Mouse (Mus musculus) mouse trophoblast stem cell (cell line): ENCODE data around the gene Kbtbd4.

Source experiments
- in situ Hi-C, 2 experiments: fragments of 300-500 bp; cut with MseI, MboI; formaldehyde crosslinking; loops; 2 replicates in 1 of 2; 3 replicates in 1 of 2; pipeline ENCODE4 v1.15.1; 2025

Gene Kbtbd4

DNA sequence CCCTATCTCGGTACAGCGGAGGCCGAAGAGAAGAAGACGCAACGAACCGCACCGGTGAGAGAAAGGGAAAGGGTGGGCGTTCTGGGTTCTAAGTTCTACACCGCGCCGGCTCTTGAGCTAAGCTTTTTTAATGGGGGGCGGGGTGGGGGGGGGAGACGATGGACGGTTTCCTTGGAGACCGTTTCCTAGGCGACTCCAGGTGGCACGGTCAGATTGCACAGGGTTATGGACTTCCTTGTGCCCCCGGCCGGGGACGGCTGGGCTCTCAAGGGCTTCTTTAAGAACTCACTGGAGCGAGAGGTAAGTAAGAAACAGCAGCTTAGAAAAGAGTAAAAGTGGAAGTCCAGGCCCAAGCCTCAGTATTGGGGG, 300 bp downstream of the Kbtbd4 start:
- in situ Hi-C loops = no loop called here

DNA sequence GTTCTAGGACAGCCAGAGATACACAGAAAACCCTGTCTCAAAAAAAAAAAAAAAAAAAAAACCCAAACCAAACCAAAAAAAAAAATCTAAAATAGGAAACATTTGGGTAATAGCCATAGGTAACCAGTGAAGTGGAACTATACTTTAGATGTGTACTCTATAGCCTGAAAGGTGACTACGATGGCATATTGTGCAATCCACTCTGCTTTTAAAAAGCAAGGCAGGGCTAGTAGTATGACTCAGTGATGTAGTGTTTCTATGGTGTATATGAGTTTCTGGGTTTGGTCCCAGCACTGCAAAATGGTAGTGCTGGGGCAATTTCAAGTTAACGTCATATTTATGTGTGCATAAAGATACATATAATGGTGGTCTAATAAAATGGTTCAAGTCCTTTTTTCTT, 2.2 kb downstream of the Kbtbd4 start:
- in situ Hi-C loops = no loop called here

DNA sequence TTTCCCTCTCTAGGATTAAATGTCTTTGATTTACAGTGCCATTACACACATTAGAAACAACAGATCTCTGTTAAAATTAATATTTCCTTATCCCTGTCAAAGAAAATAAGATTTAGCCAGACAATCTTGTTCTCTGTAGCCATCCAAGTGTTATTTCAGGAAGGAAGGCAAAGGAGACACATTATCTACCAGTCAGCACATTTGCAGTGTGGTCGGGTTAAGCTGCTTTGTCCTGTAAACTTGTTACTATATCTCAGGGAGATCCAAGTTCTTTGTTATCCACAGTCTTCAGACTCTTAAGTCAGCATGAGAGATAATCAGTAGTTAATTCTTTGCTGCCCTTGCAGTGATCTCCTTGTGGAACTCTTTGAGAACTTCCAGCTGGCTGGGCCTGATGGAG, 6.3 kb downstream of the Kbtbd4 start:
- in situ Hi-C loops = no loop called here

DNA sequence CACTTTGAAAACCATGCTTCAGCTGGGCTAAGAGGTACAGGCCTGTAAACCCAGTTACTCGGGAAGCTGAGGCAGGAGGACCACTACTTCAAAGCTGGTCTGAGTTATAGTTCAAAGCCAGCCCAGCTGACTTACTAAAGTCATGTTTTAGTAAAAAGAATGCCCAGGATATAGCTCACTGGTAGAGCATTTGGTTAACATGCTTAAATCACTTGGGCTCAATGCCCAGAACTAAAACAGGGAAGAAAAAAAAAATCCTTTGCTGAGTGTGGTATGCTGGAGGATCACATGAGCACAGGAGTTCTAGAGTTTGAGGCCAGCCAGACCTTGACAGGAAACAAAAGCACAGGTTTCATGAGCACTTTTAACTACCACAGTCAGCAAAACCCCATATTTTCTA, 7.1 kb downstream of the Kbtbd4 start:
- in situ Hi-C loops = no loop called here

DNA sequence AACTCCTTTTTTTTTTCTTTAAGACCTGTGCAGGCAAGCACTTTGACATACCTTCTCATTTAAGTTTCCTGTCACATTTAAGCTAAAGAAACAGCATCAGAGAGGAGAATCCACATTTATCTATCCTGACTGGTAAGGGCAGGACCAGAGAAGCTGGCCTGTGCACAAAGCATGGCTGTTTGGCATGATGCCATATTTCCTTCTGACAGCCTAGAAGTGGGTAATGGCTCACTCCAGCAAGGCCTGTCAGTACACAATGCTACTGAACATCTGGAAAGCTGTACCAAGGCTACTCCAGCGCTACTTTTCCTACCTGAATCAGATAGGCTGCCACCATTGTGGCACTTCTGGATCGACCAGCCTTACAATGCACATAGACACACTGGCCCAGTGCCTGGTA, 9.1 kb downstream of the Kbtbd4 start:
- in situ Hi-C loops = no loop called here

DNA sequence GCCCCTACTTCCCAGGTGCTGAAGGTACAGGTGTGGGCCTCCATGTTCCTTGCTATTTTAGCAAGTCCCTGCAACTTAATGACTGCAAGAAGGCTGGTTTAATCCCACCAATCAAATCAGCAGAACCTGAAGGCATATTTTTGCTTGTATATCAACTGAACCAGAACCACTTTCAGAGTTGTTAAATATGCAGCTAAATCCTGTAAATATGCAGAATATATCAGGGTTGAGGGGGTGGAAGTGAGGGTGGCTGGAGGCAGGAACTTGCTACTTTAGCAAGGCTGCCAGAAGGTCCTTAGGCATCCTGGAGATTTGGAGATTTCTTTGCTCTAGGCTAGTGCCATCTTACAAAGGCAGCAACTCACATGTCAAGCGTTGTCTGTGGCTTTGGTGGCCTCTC, 11.0 kb downstream of the Kbtbd4 start:
- in situ Hi-C loops = no loop called here

DNA sequence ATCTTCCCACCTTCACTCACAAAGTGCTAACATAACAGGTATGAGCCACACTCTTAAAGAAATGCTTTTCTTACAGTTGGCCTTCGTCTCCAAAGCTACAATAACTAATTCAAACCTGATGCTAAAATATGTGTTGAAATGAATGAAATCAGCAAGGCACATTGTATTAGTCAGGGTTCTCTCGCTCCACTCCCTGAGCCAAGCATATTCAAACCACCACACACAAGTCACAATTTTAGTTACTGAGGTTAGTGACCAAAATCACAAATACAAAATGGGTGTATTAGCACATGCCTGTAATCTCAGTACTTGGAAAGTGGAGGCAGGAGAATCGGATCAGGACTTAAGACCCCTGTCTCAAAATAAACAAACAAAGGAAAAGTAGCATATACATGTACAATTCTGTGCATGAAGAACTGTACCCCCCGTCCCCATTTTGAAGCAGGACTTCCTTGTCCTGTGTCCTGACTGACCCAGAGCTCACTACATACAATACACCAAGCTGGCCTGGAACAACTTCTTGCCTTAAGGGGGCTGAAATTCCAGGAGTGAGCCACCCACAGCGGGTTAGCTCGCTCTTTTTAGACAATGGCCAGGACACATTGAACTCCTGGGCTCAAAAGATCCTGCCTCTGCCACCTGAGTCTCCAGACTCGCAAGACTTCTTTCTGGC, 12.2 kb downstream of the Kbtbd4 start:
- in situ Hi-C loops = no loop called here

DNA sequence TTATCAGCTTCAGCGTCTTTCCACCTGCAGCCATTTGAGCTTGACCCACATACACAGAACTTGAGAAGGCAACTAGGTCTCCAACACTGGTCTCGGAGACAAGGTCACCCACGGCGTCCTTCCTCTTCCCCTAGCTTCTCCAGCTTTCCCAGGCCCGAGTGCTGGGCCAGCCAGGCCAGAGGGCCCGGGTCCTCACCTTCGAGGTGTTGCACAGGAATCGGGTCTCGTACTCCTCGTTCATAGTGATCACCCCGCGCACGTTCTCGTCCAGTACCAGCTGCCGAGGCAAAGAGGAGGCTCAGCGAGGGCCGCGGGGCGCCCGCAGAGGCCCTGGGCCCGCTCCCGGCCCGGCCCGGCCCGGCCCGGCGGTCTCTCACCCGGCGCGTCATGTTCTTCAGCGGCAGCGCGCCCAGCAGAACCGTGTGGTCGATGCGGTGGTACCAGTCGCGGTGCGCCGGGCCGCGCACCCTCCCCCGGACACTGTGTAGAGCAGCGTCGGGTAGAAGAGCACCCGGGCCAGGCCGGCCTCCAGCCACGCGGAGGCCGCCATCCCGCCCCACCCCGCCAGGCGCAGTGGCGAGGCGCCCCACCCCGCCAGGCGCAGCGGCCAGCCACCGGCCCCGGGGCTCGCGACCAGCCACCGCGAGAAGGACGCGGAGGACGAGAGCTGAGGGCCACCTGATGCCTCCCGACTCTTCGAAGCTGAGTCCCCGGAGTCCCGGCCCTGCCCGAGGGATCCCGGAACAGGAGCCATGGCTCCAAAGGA, 12.9 kb downstream of the Kbtbd4 start:
- in situ Hi-C loops = no loop called here

DNA sequence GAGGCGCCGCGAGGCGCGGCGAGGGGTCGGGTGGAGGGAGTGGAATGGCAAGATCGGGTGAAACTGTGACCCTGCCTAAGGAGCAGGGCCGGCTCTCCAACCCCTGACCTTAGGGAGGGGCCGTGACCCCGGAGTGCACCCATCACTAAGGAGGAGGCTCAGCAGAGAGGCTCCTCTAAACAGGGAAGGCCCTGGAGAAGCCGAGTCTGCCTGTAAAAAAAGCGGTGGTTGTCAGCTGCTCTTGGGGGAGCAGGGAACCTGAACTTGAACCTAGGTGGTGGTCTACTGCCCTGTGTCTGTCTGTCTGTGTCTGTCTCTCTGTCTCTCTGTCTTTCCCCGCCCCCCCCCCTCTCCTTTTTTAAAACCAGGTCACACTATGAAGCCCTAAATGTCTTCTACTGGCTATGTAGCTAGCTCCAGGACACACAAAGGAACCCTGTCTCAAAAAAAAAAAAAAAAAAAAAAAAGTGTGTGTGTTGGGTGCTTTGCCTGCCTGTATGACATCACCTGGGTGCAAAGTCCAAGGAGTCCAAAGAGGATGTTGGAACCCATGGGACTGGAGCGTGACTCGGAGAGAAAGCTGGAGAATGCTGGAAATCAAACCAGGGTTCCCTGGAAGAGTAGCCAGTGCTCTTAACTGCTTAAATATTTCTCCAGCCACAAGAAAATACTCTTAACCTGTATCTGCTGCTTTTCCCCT, 13.6 kb downstream of the Kbtbd4 start:
- in situ Hi-C loops = no loop called here

DNA sequence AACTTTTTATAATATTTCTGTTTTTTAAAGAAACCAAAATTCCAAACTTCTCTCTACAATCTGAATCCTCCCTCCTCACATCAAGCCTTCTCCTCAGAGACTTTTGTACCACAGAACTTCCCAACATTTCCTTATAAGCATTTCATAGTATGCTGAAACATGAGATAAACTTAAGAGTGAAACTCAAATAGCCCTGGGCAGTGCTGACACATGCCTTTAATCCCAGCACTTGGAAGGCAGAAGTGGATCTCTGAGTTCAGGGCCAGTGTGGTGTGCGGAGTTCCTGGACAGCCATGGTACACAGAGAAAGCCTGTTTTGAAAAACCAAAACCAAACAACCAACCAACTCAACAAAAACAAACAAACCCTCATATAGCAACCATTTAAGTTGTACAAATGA, 16.6 kb downstream of the Kbtbd4 start:
- in situ Hi-C loops = no loop called here

DNA sequence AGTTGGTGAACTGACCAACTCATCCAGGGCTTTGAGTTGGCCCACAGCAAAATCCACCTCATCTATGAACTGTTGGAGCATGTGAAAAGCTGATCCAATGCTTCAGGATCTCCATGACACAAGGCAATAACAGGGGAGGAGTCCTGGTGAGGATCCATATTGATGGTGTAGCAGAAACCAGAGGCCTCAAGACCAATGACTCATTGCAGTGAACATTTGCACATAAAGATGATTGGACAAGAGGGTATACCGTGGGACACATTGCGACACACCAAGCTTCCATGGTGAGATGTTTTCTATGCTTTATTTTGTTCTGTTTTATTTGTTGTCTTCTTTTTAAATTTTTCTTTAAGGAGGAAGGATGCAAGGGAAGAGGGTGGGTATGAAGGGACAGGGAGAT, 18.1 kb downstream of the Kbtbd4 start:
- in situ Hi-C loops = no loop called here

DNA sequence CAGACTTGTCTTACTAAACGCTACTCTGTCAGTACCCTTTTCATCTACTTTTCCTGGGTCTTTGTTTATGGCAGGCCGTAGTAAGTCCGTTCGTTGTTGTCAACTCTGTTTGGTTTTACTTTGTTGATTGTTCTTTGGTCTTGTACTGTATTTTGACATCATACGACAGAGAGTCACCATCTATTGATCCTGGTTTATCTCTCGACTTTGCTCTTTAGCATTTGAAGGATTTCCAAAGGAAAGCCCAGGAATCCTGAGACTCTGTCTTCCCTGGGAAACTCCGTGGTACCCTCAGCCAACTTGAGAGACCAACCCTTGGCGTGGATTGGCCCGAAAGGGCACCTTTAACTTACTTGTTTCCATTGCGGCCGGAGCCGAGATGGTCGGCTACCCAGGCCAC, 24.0 kb downstream of the Kbtbd4 start:
- in situ Hi-C loops = no loop called here

DNA sequence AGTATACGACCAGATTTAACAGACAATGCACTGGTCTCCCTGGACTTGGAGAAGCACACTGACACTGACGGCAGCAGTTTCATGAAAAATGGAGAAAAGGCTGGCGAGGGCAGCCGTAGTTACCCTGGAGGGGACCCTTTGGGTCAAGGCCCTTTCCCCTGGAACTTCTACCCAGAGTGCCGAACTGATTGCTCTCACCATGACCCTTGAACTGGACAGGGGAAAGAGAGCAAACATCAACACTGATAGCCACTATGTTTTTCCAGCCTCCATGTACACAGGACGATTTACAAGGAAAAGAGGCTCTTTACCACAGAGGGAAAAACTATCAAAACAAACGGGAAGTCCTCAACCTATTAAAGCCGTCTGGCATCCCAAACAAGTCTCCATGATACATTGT, 27.3 kb downstream of the Kbtbd4 start:
- in situ Hi-C loops = no loop called here

DNA sequence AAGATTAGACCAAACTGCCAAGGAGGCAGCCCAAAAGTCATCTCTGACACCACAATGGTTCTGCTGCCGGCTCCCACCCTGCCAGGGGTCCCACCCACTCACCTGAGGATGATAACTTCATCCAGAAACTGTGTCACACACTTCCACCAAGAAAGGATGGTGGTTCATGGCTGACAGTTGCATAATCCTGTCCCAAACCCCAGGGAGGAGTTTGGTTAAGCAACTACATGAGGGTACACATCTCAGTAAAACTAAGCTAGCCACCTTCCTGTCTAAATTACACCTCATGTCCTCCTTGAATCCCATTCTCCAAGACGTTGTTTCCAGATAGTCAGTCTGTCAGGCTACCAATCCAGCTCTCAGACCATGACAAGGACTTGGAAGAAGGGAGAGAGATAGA, 27.7 kb downstream of the Kbtbd4 start:
- in situ Hi-C loops = no loop called here

DNA sequence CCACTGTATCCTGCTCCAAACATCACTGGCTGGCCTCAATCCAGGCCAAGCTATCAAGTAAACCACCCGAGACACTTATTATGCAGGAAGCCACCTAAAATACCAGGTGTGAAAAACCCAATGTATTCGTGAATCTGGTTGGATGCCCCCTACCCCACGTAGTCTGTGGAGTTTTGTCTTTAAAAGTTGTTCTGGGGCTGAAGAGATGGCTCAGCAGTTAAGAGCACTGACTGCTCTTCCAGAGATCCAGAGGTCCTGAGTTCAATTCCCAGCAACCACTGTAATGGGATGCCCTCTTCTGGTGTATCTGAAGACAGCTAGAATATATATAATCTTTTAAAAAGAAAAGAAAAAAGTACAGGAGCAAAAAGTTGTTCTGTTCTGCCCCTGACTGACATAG, 33.8 kb downstream of the Kbtbd4 start:
- in situ Hi-C loops = no loop called here

DNA sequence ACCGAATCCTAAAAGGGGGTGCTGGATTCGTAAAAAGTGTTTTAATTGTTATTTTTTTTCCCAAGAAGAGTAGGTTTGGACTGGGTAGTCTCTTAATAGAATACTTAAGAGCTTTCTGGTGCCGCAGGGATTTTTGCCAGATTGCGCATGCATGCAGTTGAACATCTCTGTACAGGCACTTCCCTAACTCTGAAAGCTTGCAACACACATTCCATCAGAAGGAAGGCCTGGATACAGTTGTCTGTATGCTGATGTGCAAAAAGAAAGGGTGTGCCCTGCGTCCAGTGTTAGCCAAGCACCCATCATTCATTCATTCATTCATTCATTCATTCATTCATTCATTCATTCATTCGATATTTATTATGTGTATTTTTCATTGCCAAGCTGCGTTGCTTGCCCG, 35.2 kb downstream of the Kbtbd4 start:
- in situ Hi-C loops = no loop called here

DNA sequence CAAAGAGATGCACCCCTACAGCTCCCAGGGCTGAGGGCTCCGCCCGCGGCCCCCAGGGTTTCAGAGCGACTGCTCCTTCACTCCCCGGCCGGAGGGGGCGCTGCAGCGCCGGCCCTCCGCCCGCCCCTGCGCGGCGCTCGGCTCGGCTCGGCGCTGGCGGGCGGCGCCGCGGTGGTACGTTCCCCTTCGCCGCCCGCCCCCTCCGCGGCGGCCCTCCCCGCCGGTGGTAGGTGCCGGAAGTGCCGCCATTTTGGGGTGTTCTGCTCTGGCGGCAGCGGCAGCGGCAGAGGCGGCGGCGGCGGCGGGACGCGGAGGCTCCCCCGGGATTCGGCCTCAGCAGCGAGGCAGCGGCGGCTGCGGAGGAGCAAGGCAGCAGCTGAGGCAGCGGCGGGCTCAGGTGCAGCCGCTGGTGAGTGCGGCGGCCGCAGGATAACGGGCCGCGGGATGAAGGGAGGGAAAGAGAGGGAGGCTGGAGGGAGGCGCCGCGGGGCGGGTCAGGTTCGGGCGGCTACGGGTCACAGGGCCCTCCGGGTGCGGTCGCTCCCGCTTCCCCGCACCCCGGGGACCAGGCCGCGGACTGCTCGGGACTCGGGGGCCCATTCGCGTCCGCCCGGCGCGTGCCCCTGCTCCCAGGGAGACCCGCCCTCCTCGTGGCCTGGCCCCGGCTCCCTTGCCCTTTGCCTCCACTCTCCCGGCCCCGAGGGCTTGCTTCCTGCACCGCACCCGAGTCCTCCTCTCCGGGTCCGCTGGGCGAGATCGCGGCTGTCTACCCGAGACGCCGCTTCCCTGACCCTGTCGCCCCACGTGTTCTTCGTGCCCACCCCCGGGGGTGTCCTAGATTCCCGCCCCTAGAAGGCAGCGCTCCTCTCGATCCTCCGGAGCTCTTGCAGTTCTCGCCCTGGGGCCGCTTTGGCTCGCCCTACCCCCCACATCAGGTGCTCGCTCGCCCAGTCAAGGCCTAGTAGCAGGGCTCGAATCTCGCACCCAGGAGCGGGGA, 36.0 kb downstream of the Kbtbd4 start, which contains the start of gene Celf1:
Gene Celf1 (plus strand): TSS at position 150 of the 997 bp plus-strand sequence.
- in situ Hi-C loops = no loop called here

DNA sequence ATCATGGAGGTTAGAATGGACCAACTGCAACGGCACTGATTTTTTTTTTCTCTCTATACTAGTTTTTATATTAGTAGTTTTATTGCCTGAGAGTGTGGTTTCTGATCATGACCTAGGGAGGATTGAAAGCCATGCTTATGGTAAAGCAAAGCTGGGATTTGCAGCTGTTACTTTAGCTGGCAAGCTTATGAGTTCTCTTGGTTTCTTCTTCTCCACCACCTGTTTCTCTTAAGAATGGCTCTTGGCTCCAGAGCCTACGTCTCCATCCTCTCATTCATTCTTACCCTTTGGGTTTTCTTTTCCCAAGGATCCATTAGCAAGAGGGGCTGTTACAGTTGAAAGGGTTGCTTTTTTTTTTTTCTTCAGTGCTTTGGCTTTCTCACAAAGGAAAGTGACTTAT, 37.2 kb downstream of the Kbtbd4 start:
- in situ Hi-C loops = no loop called here

DNA sequence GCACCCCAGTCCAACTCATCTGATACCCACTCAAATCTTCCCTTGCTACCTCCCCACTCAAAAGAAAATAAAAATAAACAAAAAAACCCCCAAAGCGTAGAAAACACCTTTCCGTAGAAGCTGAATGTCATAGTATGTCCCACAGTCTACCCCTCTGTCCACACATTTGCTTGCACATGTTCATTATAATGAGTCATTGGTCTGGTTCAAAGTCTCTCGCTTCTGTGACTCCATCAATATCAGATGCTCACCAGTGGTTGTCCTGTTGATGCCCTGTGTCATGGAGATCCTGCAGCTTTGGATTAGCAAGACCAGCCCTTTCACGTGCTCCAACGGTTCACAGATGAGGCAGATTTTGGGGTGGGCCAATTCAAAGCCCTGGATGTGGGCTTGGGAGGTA, 45.6 kb downstream of the Kbtbd4 start:
- in situ Hi-C loops = no loop called here

DNA sequence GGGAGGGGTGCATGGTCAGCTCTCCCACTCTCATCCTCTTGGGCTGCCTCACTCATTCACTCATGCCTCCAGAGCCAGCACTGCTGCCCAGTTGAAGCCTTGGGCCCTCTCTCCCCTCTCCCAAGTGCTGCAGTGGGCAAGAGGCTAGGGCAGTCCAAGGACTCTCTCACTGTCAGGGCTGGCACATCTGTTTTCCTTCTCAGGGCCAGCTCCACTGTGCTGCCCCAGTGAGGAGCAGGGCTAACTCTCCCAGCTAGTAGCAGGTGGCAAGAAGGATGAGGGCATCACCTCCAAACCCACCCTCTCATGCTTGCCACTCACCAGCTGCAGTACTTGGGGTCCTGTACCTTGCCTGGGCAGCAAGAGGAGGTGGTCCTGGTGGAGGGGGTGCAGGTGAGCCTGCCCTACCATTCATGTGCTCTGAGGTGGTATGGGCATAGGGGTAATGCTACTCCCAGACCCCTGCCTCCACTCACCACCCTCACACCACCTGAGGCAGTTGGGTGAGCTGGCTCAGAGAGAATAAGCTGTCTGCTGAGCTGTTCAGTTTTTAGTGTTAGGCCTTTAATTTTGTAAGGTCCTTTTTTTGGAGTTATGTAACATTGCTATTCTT, 46.1 kb downstream of the Kbtbd4 start:
- in situ Hi-C loops = no loop called here

DNA sequence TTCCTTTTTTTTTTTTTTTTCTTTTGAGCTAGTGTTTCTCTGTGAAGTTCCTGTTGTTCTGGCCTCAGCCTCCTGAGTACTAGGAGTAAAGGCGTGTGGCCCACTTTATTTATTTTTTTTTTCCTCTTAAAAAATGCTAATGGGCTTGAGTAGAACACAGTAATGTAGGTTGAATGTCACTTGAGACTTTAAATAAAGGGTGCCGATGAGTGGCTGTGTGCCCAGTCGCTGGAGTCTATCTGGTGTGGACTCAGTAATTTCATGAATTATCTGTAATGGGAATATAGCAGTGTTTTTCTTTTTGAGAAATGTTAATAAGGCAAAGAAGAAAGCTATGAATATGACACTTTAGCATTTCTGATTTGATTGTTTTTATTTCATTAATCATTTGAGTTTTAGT, 48.9 kb downstream of the Kbtbd4 start:
- in situ Hi-C loops = no loop called here
